Mouse (Mus musculus): Measurements from ENCODE around the gene Klf17.

DNA sequence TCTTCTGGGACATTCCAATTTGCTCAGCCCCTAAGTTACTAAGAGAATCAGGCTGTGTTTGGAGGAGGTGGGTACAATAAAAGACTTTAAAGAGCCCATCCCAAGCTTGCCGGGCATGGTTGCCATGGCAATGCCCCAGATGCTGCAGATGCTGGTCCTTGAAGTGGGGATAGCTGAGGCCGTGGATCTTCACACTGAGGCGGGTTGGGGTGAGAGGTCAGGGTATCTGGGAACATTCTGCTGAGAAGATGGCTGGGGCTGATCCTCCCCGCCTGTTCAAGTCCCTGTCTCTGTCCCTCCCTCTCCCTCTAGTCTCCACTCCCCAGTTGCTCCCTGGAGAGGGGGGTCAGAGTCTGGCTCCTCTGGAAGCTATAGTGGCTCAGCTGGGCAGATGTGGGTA is 48.9 kb upstream of the Klf17 start:
- TF ChIP-seq POLR2A (IDR thresholded peaks at IDR 0.05; ENCODE audit: low read depth, low read length), result no peak
- TF ChIP-seq CTCF (IDR thresholded peaks at IDR 0.05; ENCODE audit: extremely low read depth, insufficient read depth, insufficient read length, insufficient replicate concordance), result no peak
